Mouse (Mus musculus): ENCODE data around the gene Scaf11. TPM values are rescaled to one million over a fixed set of nuclear protein-coding genes. Genes with fewer than 3 reads are reported as not detected.

Scaf11 gene
- total and polyA plus RNA-seq, 2 experiments from 2014 or later = 37.6 to 40.1 TPM

DNA sequence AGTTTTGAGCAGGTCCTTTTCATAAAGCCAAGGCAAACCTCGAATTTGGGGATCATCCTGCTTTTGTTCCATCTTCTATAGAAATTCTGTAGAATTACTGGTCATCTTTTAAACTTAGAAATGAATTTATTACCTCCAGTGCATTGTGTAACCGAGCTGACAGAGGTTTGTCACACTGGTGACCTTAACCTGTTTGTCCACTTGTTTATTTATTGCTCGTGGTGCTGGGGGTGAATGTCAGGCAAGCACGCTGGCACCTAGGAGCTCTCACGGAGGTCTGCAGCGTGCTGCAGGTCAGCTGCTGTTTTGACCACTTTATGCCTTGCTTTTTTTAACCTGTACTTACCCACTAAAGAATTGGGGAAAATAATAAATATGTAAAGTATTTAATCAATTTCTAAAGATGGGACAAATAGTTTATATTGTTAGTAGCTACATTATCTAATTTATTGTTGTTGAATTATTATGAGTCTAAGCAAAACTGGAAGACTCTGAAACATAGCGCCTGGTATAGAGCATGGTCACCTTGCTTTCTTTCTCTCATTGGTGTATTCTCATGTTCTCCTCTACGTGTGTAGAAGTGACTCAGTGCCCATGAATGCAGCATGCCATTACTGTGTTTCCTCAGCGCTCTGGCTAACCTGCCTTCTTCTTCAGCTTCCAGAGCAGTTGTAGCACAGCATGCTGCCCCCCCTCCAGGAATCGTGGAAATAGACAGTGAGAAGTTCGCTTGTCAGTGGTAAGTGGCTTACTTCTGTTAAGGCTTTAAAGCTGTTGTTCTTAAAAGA is 94.3 kb downstream of the Scaf11 start:
- no peak for ATAC-seq
- Histone ChIP-seq H3K4me1 (ENCODE audit: insufficient read depth) (no peaks in the 10 kb centered on the region), H3K9ac (no peak overlapping the region), H3K4me2 (ENCODE audit: low read depth) (no peak overlapping the region), H3K36me3 (ENCODE audit: insufficient read depth) (peaks cover 64% of the 10 kb centered on the region), H3K4me3 (ENCODE audit: low read depth, low read length) (no peak overlapping the region), H3K27ac (ENCODE audit: low read depth, low read length) (no peak overlapping the region), H3K27me3 (ENCODE audit: insufficient read depth, low read length) (no peaks in the 10 kb centered on the region), H3K9me3 (ENCODE audit: low read length) (no peaks in the 10 kb centered on the region)
- no peak for TF ChIP-seq CTCF (IDR thresholded peaks at IDR 0.05; ENCODE audit: low read depth)
- 83% methylated on average over 11 of the region's 11 CpGs for WGBS
- no peak for DNase-seq

DNA sequence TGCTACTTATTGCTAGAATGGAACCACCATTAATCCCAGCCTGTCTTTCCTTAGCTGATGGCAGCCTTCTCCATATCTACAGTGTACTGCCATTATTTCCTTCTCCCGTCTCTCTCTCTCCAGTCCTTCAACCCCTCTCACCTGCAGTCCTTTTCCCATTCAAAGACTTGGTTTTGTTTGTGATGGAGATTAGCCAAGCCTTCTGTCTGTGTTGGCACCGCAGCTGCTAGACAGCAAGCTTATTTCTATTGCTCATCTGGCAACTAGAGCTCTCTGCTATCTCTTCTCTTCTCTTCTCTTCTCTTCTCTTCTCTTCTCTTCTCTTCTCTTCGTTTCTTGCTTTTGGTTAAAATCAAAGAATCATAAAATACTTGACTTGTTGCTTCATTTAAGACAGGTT is 95.3 kb downstream of the Scaf11 start:
- no peak overlapping the region for H3K4me2 ChIP-seq (ENCODE audit: low read depth)
- no peaks in the 10 kb centered on the region for H3K4me1 ChIP-seq (ENCODE audit: insufficient read depth)
- no peak overlapping the region for H3K4me3 ChIP-seq (ENCODE audit: low read depth, low read length)
- H3K27me3 ChIP-seq (ENCODE audit: insufficient read depth, low read length) = no peaks in the 10 kb centered on the region
- H3K27ac ChIP-seq (ENCODE audit: low read depth, low read length) = no peak overlapping the region
- WGBS = 39% methylated on average over 3 of the region's 3 CpGs
- DNase-seq (no peak), ATAC-seq (no peak)
- H3K36me3 ChIP-seq (ENCODE audit: insufficient read depth) = peaks cover 58% of the 10 kb centered on the region
- TF ChIP-seq CTCF (IDR thresholded peaks at IDR 0.05; ENCODE audit: low read depth) = no peak
- H3K9ac ChIP-seq = no peak overlapping the region
- no peaks in the 10 kb centered on the region for H3K9me3 ChIP-seq (ENCODE audit: low read length)

Small RNA genes lying within 50 kb of the gene (microRNA-seq; reads per million reads assigned to microRNA genes)
- 0 reads per million in 2 experiments for gene Gm25397

Other genes with a start within 250 kb of the Scaf11 start
- gene Arid2, start 173.3 kb downstream of the Scaf11 start, total RNA-seq (2014; rRNA removed) = 32.2 and 49.9 TPM in 2 replicates
- gene Arid2, start 173.3 kb downstream of the Scaf11 start, polyA plus RNA-seq (2015; fragmentation: Nextera tagmentation; extraction: Ambion mirVana) = 7.8 and 10.7 TPM in 2 replicates
- gene Slc38a1, start 182.1 kb upstream of the Scaf11 start, total RNA-seq (2014; rRNA removed) = 52.7 and 73.3 TPM in 2 replicates
- 67.0 and 90.2 TPM in 2 replicates for gene Slc38a1, start 182.1 kb upstream of the Scaf11 start, polyA plus RNA-seq (2015; fragmentation: Nextera tagmentation; extraction: Ambion mirVana)
- gene Slc38a2, start 238.9 kb upstream of the Scaf11 start, total RNA-seq (2014; rRNA removed) = 80.9 and 107 TPM in 2 replicates
- 69.8 and 78.4 TPM in 2 replicates for gene Slc38a2, start 238.9 kb upstream of the Scaf11 start, polyA plus RNA-seq (2015; fragmentation: Nextera tagmentation; extraction: Ambion mirVana)

Data from forebrain, postnatal 0 days (tissue).